Mouse (Mus musculus) gastrocnemius, postnatal 10 days (tissue): ENCODE data around the gene Ttc28. TPM values are rescaled to one million over a fixed set of nuclear protein-coding genes. Genes with fewer than 3 reads are reported as not detected.

Experiments
- DNase-seq: peaks from one replicate; pipeline ENCODE4 v3.0.0; 2021; ENCODE audit warnings: mixed read lengths
- total RNA-seq, 2 experiments: library from RNA; stranded (reverse); gene quantifications; 2 replicates each; pipeline ENCODE4 v1.2.3; 2021

Ttc28 gene
- total RNA-seq, 2 experiments from 2014 or later = 24.5 to 25.2 TPM

DNA sequence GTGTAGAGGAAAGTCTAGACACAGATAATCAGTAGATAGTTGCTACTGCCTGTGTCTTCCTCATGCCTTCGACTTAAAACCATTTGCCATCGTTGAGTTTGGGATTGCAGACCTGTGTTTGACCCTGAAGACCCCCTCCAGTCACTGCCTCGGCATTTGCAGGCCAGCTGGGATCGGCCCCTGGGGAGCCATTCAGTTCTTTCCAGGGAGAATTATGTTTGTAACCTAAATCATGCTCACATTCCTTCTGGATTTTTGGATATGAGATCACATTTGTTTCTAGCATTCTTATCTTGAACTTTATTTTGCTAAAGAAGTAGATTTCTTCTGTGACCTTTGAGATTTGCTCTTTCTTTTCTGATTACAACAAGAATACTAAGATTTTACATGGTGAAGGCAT, 80.5 kb downstream of the Ttc28 start:
- DNase-seq = no peak

GRCm38 (mm10) chr5:110960890-110961289, 81.3 kb downstream of the Ttc28 start:
- no peak for DNase-seq

DNA sequence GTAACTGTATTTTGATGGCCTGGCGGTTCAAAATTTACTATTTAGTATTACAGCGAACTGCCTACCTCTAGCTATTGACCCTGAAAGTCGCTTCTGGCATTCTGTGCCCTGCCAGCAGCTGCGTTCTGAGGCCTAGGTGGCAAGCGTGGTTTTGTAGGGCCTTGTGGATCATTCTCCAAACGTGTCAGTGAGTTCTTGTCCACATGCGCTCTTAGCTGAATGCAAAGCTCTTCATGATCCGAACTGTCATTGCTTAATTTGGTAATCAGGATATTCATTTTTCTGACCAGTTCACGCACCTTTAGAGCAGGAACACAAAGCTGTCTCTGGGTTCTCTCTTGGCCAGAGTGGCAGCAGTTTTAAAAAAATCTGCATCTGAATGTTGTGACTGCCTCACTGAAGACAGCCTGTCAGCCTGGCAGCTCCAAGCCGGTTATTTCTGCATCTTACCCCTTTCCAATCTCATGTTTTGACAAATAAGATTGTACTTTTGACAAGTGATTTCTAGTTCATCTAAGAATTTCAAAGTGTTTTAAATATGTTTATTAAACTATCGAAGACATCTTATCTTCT, 88.0 kb downstream of the Ttc28 start:
- DNase-seq = no peak

DNA sequence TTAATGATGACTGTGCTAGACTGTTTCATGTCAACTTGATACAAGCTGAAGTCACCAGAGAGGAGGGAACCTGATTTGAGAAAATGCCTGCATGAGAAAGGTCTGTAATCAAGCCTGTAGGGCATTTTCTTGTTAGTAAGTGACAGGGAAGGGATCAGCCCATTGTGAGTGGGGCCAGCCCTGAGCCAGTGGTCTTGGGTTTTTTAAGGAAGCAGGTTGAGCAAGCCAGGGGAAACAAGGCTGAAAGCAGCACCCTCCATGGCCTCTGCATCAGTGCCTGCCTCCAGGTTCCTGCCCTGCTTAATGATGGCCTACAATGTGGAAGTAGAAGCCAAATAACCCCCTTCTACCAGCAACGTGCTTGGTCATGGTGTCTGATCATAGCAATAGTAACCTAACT, 89.0 kb downstream of the Ttc28 start:
- DNase-seq = no peak

DNA sequence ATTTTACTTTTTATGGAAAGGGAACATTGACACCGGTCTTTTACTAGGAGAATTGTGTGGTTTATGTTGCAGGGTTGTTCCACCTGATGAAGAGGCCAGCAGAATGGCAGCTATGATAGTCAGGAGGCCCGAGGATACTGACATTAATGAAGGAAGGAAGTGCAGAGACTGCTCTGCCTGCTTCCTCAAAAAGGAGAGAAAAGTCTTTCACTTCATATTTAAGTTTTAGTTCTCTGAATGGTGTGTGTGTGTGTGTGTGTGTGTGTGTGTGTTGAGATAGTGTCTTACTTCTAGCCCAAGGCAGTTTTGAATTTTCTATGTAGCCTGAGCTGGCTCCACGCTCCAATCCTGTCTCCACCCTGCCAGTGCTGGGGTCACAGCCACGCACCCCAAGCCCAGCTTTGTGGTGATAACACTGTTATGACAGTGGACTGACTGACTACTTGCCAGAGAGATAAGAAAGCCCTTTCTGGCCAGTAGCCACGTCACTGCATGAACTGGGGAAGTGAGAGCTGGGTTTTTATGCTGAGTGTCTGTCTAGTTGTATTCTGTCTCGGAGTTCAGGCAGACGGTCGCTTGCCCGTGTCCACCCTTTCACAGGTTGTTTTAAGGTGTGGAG, 90.7 kb downstream of the Ttc28 start:
- no peak for DNase-seq

- DNase-seq = no peak
These were observed 97.1 kb downstream of the Ttc28 start for GRCm38 (mm10) chr5:110976721-110977120.

DNA sequence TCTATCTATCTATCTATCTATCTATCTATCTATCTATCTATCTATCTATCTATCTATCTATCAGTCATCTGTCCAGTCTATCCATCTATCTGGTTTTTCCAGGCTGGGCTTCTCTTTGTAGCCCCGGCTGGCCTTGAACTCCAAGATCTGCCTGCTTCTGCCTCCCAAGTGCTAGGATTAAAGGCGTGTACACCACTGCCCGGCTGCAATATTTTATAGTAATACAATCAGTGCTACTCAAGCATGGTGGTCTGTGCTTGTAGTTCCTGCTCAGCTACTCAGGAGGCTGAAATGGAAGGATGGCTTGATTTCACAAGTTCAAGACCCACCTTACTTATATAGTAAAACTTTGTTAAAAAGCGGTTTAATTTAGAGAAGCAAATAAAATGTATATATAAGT, 98.2 kb downstream of the Ttc28 start:
- DNase-seq = no peak

DNA sequence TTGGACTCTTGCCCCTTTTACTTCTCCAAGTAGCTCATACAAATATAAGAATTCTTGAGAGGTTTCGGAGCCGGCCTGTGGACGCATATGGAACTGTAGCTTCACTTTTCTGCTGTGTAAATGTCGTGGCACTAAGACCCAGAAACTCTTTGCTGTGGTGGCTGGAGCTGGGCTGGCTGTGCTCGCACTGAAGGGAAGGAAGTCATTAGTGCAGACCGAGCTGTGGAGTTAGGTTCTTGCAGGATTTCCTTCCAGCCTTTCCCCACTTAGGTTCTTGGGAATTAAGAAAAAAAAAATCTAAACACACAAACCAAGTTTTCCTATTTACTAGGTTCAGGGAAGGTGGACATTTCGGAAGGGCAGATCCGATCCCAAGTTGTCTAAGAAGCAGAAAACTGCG, 98.9 kb downstream of the Ttc28 start:
- DNase-seq = peak; percentile 71

DNA sequence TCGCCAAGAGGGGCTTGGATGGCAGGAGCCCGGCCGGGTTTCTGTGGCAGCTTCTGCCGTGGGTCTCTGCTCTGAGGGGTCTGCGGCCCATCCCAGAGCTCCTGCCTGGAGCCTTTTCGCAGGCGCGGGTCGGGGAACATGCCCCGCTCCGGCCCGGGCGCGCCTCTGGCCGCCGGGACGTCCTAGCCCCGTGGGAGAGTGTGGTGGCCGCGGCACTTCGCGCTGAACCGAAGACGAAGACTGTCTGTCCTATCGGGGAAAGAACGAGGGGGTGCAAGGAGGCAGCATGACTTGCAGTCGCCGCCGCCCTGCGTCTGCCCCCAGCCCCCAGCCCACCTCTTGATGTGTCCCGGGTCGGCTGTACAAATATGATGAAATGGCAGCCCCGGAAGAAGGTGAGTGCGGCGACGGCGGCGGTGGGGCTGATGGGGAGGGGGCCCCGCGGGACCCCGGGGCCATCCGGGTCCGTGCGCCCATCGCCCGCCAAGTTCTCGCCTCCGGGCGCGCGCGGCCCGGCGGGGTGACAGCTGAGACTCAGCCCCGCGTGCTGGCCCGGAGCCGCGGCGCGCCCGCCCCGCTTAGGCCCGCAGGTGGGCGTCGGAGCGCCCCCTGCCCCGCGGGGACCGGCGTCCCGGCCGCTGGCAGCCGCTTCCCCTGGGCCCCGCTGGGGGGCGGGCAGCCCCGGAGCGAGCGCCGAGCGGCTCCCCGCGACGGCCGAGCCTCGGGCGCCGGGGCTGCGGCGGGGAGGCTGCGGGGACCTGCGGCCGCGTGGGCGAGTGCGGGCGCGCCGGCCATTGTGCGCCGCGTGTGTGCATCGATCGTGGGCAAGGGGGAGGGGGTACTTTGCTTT, 99.6 kb downstream of the Ttc28 start:
- peak; percentile 48 for DNase-seq

DNA sequence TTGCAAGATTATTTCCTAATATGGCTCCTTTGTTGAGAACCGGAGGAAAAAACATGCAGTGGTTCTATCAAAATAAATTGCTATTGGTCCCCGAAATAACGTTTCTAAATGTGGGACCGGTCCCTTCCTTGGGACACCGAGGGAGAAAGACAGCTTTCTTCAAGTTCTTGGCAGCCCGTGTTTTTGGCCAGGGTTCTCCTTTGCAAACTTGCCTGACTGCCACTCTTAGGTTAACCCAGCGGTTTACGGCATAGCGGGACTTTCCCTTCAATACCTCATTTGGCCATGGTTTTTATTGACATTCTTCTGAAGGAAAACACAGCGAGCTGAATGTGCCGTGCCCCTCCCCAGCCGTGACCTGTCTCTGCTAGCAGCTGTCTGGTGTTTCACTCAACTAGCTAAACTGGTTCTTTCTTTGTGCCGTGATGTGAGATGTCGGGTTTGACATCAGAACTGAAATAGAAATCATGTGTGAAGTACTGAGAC, 100.3 kb downstream of the Ttc28 start:
- peak; percentile 30 for DNase-seq

DNA sequence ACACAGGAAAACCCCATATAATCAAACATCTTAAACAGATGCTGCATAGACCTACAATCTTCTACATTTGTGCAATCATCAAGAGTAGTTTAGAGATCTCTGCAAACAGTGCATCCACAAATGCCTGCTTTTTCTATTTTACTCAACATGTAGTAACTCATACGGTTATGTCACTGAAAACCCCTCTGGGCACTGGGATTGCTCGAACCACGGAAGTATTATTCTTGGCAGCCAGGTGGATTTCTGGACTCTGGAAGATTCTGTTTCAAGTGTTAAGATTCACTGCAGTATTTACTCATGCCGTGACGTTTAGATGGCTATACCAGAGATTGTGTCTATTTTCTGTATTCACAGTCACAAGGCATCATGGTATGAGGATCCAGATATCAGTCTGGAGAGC, 101.0 kb downstream of the Ttc28 start:
- DNase-seq = no peak

DNA sequence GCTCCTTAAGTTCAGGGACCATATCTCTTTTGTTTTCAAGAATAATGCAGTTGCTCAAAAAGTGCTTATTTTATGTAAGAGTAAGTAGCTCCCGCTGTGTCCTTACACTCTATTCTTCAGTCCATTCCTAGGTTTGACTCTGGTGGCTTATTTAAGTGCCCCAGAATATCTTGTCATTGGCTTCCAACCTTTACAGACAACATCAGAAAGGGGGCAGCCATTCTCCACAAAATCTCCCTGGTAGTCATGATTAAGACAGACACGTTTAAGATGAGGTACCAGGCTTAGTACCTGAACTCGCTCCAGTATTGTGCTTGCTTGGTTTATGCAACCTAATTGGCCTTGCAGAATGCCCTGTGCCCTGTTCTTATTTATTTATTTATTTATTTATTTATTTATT, 102.8 kb downstream of the Ttc28 start:
- no peak for DNase-seq

GRCm38 (mm10) chr5:110984136-110984681, 104.6 kb downstream of the Ttc28 start:
- no peak for DNase-seq

DNA sequence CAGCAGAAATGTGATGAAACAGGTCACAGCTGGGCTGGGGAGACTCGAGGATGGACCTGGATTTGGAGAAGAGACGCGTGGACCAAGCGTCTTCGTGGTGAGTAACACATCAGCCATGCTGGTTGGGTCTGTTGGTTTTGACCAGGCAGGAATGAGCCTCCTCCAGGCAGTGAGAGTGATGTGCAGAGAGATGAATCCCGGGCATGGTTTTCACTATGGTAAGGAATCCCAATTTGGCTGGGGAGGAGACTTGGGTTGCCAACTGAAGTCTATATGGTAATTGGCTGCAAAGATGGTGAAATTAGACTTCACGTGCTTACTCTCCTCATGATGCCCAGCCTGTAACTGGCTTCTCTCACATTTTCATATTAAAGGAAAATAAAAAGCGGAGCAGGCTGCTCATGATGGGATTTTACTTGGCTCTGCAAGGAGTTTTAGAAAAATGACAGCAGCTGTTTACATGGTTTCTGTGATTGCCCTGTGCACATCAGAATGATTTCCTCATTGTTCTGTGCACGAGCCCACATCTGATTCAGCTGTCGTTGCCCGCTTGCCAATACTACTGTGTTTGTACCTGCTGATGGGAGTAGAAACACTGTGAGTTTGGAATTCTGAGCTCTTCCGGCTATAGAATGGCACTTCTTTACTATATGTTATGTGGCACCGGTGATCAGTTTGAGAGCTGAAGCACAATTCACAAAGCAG, 117.4 kb downstream of the Ttc28 start:
- DNase-seq = no peak

DNA sequence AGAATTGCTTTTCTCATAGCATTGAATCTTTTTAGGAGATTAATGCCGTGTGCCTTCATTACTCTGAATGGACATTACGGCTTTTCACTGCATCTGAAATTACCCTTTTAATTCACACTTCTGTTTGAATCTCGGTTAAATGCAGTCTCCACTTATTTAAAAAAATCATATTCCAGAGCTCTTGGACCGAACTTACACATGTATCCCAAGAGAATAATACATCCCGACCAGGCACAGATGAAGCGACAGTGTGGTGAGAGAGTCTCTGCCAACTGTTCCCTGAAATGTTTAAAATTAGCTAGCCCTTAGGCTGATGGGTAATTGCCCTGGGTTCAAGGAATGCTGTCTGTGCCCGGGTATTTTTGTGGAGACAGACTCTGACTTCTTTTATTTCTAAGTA, 118.1 kb downstream of the Ttc28 start:
- DNase-seq = no peak

DNA sequence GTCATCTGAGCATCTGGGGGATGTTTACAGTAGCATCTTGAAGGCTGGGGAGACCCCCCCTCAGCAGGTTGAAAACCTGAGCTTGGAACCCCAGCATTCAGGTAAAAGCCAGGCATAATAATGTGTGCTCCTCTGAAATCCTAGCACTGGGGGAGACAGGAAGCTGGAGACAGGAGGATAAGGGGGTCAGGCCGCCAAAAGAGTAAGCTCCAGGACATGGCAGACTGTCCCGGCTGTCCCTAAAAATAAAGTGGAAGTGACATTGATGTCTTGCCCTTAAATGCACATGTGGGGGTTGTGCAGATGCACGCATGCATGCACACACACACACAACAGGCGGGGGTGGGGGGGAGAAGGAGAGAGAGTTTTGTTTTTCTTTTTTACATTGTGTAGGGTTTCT, 118.7 kb downstream of the Ttc28 start:
- no peak for DNase-seq

DNA sequence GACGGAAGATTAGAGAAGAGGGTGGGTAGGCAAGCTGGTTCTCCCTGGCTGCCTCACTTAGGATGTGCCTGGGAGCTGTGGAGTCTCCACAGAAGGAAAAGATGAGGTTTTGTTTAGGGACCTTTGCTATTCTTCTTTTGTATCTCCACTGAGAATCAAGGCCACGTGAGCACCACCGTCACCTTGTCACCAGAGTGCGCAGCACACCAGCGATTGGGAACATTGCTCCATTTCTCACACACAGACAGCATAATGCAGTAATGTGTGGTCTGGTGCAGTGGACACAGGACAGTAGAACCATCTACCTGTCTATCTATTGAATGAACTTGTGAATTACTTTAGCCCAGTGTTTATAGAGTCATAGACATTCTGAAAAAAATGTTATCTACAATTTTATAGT, 121.3 kb downstream of the Ttc28 start:
- no peak for DNase-seq

- no peak for DNase-seq
These were observed 123.6 kb downstream of the Ttc28 start for GRCm38 (mm10) chr5:111003220-111003619.

GRCm38 (mm10) chr5:111003750-111004149, 124.1 kb downstream of the Ttc28 start:
- no peak for DNase-seq

DNA sequence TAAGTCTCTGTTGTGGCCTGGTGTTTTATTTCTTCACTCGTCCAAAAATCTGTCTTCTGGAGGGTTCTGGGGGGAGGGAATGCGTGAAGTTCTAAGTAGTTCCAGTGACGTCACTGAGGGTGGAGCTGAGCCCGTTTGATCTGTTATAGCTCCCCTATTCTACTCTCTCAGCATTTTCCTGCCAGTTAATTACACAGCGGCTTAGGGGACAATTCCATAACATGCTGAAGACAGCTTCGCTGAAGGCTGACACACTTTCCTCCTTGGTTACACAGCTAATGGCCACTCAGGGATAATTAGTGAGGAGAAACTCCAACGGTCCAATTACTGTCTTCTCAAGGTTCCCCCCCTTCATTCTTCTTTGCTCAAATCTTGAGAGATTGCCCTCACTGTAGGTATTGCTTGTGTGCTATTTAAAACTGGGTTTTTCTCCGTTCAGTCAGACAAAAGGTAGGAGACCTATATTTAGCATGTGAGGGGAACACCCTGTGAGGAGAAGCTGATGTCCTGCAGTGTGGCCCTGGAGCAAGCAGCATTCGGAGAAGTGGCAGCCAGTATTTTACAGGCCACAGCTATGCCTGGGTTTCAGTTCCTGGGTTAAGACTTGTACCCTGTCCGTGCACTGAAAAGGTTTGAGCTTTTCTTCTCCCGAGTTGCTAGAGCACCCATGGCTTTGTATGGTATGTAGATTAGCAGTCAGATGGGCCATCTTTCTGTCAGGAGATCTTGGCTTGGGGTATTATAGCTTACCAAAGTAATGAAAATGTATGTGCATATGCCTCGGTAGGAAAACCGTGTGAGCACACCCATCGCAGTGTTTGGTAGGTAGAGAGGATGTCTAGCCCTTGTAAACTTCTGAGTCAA, 126.9 kb downstream of the Ttc28 start:
- no peak for DNase-seq

GRCm38 (mm10) chr5:111007136-111007500, 127.5 kb downstream of the Ttc28 start:
- DNase-seq = no peak

- peak; percentile 30 for DNase-seq
These were observed 128.3 kb downstream of the Ttc28 start for GRCm38 (mm10) chr5:111007900-111008299.
